Mouse (Mus musculus): ENCODE results near the gene Ubac2. TPM values are rescaled to one million over a fixed set of nuclear protein-coding genes. Genes with fewer than 3 reads are reported as not detected.

Ubac2 gene
- polyA plus RNA-seq, 1 experiment from 2014 or later = 48.9 TPM

DNA sequence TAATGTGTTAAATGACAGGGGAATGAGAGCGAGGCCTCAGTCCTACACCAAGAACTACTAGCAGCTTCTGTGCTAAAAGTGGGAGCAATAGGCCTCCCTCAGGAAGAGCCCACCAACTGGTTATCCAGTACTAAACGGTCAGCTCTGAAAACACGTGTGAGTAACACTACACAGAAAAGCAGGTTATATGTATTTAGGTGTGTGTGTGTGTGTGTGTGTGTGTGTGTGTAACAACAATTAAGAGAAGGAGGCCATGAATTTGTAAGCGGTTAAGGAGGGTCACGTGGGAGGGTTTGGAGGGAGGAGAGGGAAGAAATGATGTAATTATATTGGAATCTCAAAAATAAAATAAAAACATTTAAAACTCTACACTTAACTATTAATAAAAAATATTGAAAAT lies 36.7 kb downstream of the Ubac2 start:
- Histone ChIP-seq H3K9me3 (ENCODE audit: control insufficient read depth, low read length) (no peaks in the 10 kb centered on the region), H3K9ac (ENCODE audit: low read depth, low read length) (no peak overlapping the region), H3K4me2 (ENCODE audit: low read length) (no peak overlapping the region), H3K4me1 (ENCODE audit: control insufficient read depth, insufficient read depth, low read depth, low read length) (no peaks in the 10 kb centered on the region), H3K4me3 (ENCODE audit: low read length) (no peak overlapping the region), H3K36me3 (ENCODE audit: control insufficient read depth, insufficient read depth, low read length) (peaks cover 5% of the 10 kb centered on the region; the same call in 1 of the 2 replicates), H3K27ac (ENCODE audit: low read depth, low read length) (no peak overlapping the region), H3K27me3 (replicated peaks; ENCODE audit: control insufficient read depth, insufficient read depth, low read length) (no peaks in the 10 kb centered on the region)
- WGBS = 92% methylated on average over 5 of the region's 5 CpGs
- ATAC-seq = no peak

GRCm38 (mm10) chr14:121915621-121916020 lies 37.2 kb downstream of the Ubac2 start, which contains the start of gene Gpr18:
Gpr18 (minus strand) TSS chr14:121915781.
- Histone ChIP-seq H3K4me1 (ENCODE audit: control insufficient read depth, insufficient read depth, low read depth, low read length) (no peaks in the 10 kb centered on the region), H3K4me3 (ENCODE audit: low read length) (no peak within 1 kb of the TSS), H3K27me3 (replicated peaks; ENCODE audit: control insufficient read depth, insufficient read depth, low read length) (no peaks in the 10 kb centered on the region), H3K4me2 (ENCODE audit: low read length) (no peak within 1 kb of the TSS), H3K27ac (ENCODE audit: low read depth, low read length) (no peak within 1 kb of the TSS), H3K9ac (ENCODE audit: low read depth, low read length) (no peak within 1 kb of the TSS), H3K36me3 (ENCODE audit: control insufficient read depth, insufficient read depth, low read length) (peaks cover 5% of the 10 kb centered on the region; the same call in 1 of the 2 replicates), H3K9me3 (ENCODE audit: control insufficient read depth, low read length) (no peaks in the 10 kb centered on the region)
- WGBS = 84% methylated on average over 8 of the region's 8 CpGs
- ATAC-seq = no peak

GRCm38 (mm10) chr14:121916311-121917094 lies 38.1 kb downstream of the Ubac2 start:
- Histone ChIP-seq H3K9me3 (ENCODE audit: control insufficient read depth, low read length) (no peaks in the 10 kb centered on the region), H3K27me3 (replicated peaks; ENCODE audit: control insufficient read depth, insufficient read depth, low read length) (no peaks in the 10 kb centered on the region), H3K27ac (ENCODE audit: low read depth, low read length) (no peak overlapping the region), H3K4me1 (ENCODE audit: control insufficient read depth, insufficient read depth, low read depth, low read length) (no peaks in the 10 kb centered on the region), H3K36me3 (ENCODE audit: control insufficient read depth, insufficient read depth, low read length) (peaks cover 5% of the 10 kb centered on the region; the same call in 1 of the 2 replicates), H3K4me2 (ENCODE audit: low read length) (no peak overlapping the region), H3K4me3 (ENCODE audit: low read length) (no peak overlapping the region), H3K9ac (ENCODE audit: low read depth, low read length) (no peak overlapping the region)
- ATAC-seq = no peak
- 88% methylated on average over 6 of the region's 6 CpGs for WGBS

GRCm38 (mm10) chr14:121918266-121918665 lies 39.8 kb downstream of the Ubac2 start:
- Histone ChIP-seq H3K4me3 (ENCODE audit: low read length) (no peak overlapping the region), H3K36me3 (ENCODE audit: control insufficient read depth, insufficient read depth, low read length) (no peaks in the 10 kb centered on the region), H3K9me3 (ENCODE audit: control insufficient read depth, low read length) (no peaks in the 10 kb centered on the region), H3K27ac (ENCODE audit: low read depth, low read length) (no peak overlapping the region), H3K4me1 (ENCODE audit: control insufficient read depth, insufficient read depth, low read depth, low read length) (no peaks in the 10 kb centered on the region), H3K27me3 (replicated peaks; ENCODE audit: control insufficient read depth, insufficient read depth, low read length) (no peaks in the 10 kb centered on the region), H3K4me2 (ENCODE audit: low read length) (no peak overlapping the region), H3K9ac (ENCODE audit: low read depth, low read length) (no peak overlapping the region)
- ATAC-seq = no peak
- WGBS = 65% methylated on average over 3 of the region's 3 CpGs

DNA sequence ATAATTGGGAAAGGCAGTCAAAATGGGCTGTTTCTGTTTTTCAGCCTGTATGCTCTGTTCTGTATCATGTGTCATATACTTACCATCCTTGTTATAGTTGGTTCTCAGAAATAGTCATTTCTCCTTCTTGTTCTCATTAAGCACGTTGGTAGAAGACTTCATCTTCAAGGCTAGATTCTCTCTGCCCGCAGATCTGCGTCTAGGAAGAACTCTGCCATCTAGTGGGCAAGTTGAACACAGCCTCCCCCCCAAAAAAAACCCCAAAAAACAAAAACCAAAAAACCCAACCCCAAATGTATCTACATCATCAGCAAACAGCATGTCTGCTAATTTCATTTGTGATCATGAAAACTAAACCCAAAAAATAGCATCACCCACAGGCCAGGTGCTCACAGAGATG lies 41.3 kb downstream of the Ubac2 start:
- Histone ChIP-seq H3K9ac (ENCODE audit: low read depth, low read length) (no peak overlapping the region), H3K27ac (ENCODE audit: low read depth, low read length) (no peak overlapping the region), H3K4me3 (ENCODE audit: low read length) (no peak overlapping the region), H3K4me1 (ENCODE audit: control insufficient read depth, insufficient read depth, low read depth, low read length) (no peaks in the 10 kb centered on the region), H3K9me3 (ENCODE audit: control insufficient read depth, low read length) (no peaks in the 10 kb centered on the region), H3K36me3 (ENCODE audit: control insufficient read depth, insufficient read depth, low read length) (no peaks in the 10 kb centered on the region), H3K4me2 (ENCODE audit: low read length) (no peak overlapping the region), H3K27me3 (replicated peaks; ENCODE audit: control insufficient read depth, insufficient read depth, low read length) (no peaks in the 10 kb centered on the region)
- ATAC-seq = no peak
- 35% methylated on average over 3 of the region's 3 CpGs for WGBS

DNA sequence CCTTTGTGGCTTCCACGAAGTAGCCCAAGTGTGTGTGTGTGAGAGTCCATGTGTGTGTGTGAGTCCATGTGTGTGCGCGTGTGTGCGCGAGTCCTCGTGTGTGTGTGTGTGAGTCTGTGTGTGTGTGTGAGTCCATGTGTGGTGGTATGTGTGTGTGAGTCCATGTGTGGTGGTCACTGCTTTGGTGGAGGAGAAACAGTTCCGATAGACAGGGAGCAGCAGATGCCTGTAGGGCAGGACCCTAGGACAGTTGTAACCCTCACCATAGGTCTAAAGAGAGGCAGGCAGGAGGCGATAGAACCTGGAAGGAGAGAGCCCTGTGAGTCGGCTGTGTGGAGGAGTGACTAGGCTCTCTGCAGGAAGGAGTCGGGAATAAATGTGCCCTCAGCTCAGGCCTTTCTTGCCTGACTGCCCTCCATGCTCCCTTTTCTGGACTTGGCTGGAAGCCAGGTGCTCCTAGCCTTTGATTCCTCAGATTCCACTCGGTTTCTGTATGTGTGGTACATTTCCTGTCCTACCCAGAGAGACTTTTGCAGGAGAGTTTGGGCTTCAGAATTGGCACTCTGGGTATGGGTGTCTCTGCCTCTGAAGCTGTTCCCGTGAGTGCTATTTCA lies 42.2 kb downstream of the Ubac2 start:
- Histone ChIP-seq H3K4me2 (ENCODE audit: low read length) (no peak overlapping the region), H3K27me3 (replicated peaks; ENCODE audit: control insufficient read depth, insufficient read depth, low read length) (no peaks in the 10 kb centered on the region), H3K4me1 (ENCODE audit: control insufficient read depth, insufficient read depth, low read depth, low read length) (no peaks in the 10 kb centered on the region), H3K4me3 (ENCODE audit: low read length) (no peak overlapping the region), H3K9ac (ENCODE audit: low read depth, low read length) (no peak overlapping the region), H3K9me3 (ENCODE audit: control insufficient read depth, low read length) (no peaks in the 10 kb centered on the region), H3K36me3 (ENCODE audit: control insufficient read depth, insufficient read depth, low read length) (no peaks in the 10 kb centered on the region), H3K27ac (ENCODE audit: low read depth, low read length) (no peak overlapping the region)
- ATAC-seq = no peak
- WGBS = 81% methylated on average over 12 of the region's 12 CpGs

DNA sequence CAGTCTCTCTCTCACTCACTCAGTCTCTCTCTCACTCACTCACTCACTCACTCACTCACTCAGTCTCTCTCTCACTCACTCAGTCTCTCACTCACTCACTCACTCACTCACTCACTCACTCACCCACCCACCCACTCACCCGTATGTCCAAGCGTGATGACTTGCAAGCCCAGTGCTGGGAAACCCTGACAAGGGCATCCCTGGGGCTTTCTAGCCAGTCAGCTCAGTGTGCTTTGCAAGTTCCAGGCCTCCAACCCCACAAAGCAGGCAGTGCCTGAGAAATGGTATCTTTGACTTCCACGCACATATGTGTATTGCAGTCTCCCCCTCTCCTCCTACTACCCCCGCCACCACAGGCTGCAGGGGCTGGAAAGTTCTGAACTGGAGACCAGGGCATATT lies 43.6 kb downstream of the Ubac2 start:
- H3K36me3 ChIP-seq (ENCODE audit: control insufficient read depth, insufficient read depth, low read length) = no peaks in the 10 kb centered on the region
- 89% methylated on average over 4 of the region's 4 CpGs for WGBS
- no peak for ATAC-seq
- H3K27ac ChIP-seq (ENCODE audit: low read depth, low read length) = no peak overlapping the region
- no peaks in the 10 kb centered on the region for H3K4me1 ChIP-seq (ENCODE audit: control insufficient read depth, insufficient read depth, low read depth, low read length)
- H3K4me3 ChIP-seq (ENCODE audit: low read length) = no peak overlapping the region
- no peak overlapping the region for H3K9ac ChIP-seq (ENCODE audit: low read depth, low read length)
- H3K27me3 ChIP-seq (replicated peaks; ENCODE audit: control insufficient read depth, insufficient read depth, low read length) = no peaks in the 10 kb centered on the region
- H3K4me2 ChIP-seq (ENCODE audit: low read length) = no peak overlapping the region
- no peaks in the 10 kb centered on the region for H3K9me3 ChIP-seq (ENCODE audit: control insufficient read depth, low read length)

DNA sequence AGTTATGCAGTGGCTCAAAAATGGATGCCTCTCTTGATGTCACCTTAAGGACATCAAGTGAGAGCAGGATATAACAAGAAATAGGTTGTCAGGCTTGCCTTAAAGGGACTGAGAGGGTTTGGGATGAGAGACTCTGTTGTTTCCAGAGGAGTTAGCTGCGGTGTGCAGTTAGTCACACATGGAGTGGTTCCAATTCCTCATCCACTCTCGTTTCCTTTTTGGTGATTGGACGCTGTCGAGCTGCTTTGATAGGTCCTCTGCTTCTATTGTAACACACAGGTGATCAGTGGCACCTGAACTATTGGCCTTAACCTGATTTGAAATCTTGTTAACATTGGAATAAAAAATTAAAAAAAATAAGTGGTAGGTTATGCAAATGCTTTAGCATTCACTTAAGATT lies 44.3 kb downstream of the Ubac2 start:
- H3K36me3 ChIP-seq (ENCODE audit: control insufficient read depth, insufficient read depth, low read length) = no peaks in the 10 kb centered on the region
- no peak overlapping the region for H3K4me2 ChIP-seq (ENCODE audit: low read length)
- ATAC-seq = no peak
- no peak overlapping the region for H3K27ac ChIP-seq (ENCODE audit: low read depth, low read length)
- H3K9me3 ChIP-seq (ENCODE audit: control insufficient read depth, low read length) = no peaks in the 10 kb centered on the region
- H3K9ac ChIP-seq (ENCODE audit: low read depth, low read length) = no peak overlapping the region
- H3K27me3 ChIP-seq (replicated peaks; ENCODE audit: control insufficient read depth, insufficient read depth, low read length) = no peaks in the 10 kb centered on the region
- H3K4me1 ChIP-seq (ENCODE audit: control insufficient read depth, insufficient read depth, low read depth, low read length) = no peaks in the 10 kb centered on the region
- 71% methylated on average over 4 of the region's 4 CpGs for WGBS
- H3K4me3 ChIP-seq (ENCODE audit: low read length) = no peak overlapping the region

GRCm38 (mm10) chr14:121924876-121925275 lies 46.5 kb downstream of the Ubac2 start:
- no peaks in the 10 kb centered on the region for H3K4me1 ChIP-seq (ENCODE audit: control insufficient read depth, insufficient read depth, low read depth, low read length)
- H3K9me3 ChIP-seq (ENCODE audit: control insufficient read depth, low read length) = no peaks in the 10 kb centered on the region
- H3K36me3 ChIP-seq (ENCODE audit: control insufficient read depth, insufficient read depth, low read length) = no peaks in the 10 kb centered on the region
- no peak overlapping the region for H3K4me3 ChIP-seq (ENCODE audit: low read length)
- H3K4me2 ChIP-seq (ENCODE audit: low read length) = no peak overlapping the region
- H3K27ac ChIP-seq (ENCODE audit: low read depth, low read length) = no peak overlapping the region
- no peaks in the 10 kb centered on the region for H3K27me3 ChIP-seq (replicated peaks; ENCODE audit: control insufficient read depth, insufficient read depth, low read length)
- no peak for ATAC-seq
- WGBS = 74% methylated on average over 6 of the region's 6 CpGs
- no peak overlapping the region for H3K9ac ChIP-seq (ENCODE audit: low read depth, low read length)
